Mouse (Mus musculus) MEL (cell line): ENCODE measurements around the gene Ralgds.

Experiments used
- CTCF ChIP-seq, 3 experiments: IDR thresholded peaks in 2 of 3; conservative IDR thresholded peaks in 1 of 3; 2 replicates each; pipeline ENCODE4 v1.5.1; 2011 to 2012; ENCODE audit warnings: low read length in 3 of 3, low read depth in 2 of 3, mild to moderate bottlenecking in 2 of 3, improper control_type of control experiment in 1 of 3, inconsistent platforms in 1 of 3, mixed read lengths in 1 of 3, moderate library complexity in 1 of 3; ENCODE audit not compliant: control insufficient read depth in 1 of 3, insufficient read depth in 1 of 3, poor library complexity in 1 of 3, severe bottlenecking in 1 of 3
- E2F4 ChIP-seq: IDR thresholded peaks from 2 replicates; pipeline ENCODE4 v1.6.1; 2011; ENCODE audit warnings: low read depth, low read length, improper control_type of control experiment, borderline replicate concordance
- ELF1 ChIP-seq: IDR thresholded peaks from 2 replicates; pipeline ENCODE4 v1.6.1; 2014; ENCODE audit warnings: low read depth, mild to moderate bottlenecking, inconsistent platforms, low read length, improper control_type of control experiment, moderate library complexity
- EP300 ChIP-seq, 2 experiments: IDR thresholded peaks; 2 replicates each; pipeline ENCODE4 v1.6.1; 2011; ENCODE audit warnings: improper control_type of control experiment in 2 of 2, low read length in 2 of 2, low read depth in 1 of 2, mild to moderate bottlenecking in 1 of 2
- ETS1 ChIP-seq: IDR thresholded peaks from 2 replicates; pipeline ENCODE4 v1.6.1; 2012; ENCODE audit warnings: low read depth, mild to moderate bottlenecking, inconsistent platforms, low read length, improper control_type of control experiment, moderate library complexity
- GATA1 ChIP-seq: IDR thresholded peaks from 2 replicates; pipeline ENCODE4 v1.6.1; 2011; ENCODE audit warnings: low read depth, low read length, improper control_type of control experiment
- POLR2A ChIP-seq, 2 experiments: IDR thresholded peaks; 2 replicates each; pipeline ENCODE4 v1.6.1; 2011 to 2012; ENCODE audit warnings: low read length in 2 of 2, mild to moderate bottlenecking in 2 of 2, control low read depth in 1 of 2, improper control_type of control experiment in 1 of 2, low read depth in 1 of 2, moderate library complexity in 1 of 2; ENCODE audit not compliant: control insufficient read depth in 1 of 2, insufficient read depth in 1 of 2, poor library complexity in 1 of 2
- SMC3 ChIP-seq: IDR thresholded peaks from 2 replicates; pipeline ENCODE4 v1.6.1; 2011; ENCODE audit warnings: low read depth, low read length, improper control_type of control experiment
- TCF12 ChIP-seq: IDR thresholded peaks from 2 replicates; pipeline ENCODE4 v1.6.1; 2014; ENCODE audit warnings: low read depth, mild to moderate bottlenecking, inconsistent platforms, low read length, improper control_type of control experiment, moderate library complexity
- ZMIZ1 ChIP-seq: IDR thresholded peaks from 2 replicates; pipeline ENCODE4 v1.6.1; 2012; ENCODE audit warnings: low read depth, mild to moderate bottlenecking, inconsistent platforms, low read length, improper control_type of control experiment, moderate library complexity
- ZNF384 ChIP-seq: IDR thresholded peaks from 2 replicates; pipeline ENCODE4 v1.6.1; 2012; ENCODE audit warnings: low read depth, mild to moderate bottlenecking, inconsistent platforms, low read length, improper control_type of control experiment

DNA sequence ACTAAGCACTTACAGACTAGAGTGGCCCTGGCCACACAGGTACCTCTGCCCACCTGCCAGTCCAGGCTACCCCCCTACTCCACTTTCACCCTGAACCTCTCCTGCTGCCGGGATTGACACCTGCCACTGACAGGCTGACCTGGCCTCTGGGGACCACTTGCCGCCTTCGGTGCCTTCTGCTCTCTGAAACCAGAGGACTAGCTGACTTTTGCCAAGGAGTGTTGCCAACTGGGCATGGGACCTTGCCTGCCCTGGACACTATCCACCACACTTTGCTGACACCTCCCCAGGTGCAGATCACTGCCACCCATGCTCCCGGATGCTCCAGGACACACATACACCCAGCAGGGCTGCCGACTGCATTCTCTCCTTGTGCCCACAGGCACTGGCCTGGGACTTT is 39.4 kb downstream of the Ralgds start:
- TF ChIP-seq CTCF (IDR thresholded peaks at IDR 0.05 in 2 of 3, conservative IDR thresholded peaks at IDR 0.05 in 1 of 3; ENCODE audit: control insufficient read depth in 1 of 3, insufficient read depth in 1 of 3, low read depth in 2 of 3, low read length in 3 of 3, poor library complexity in 1 of 3, severe bottlenecking in 1 of 3): no peak
- TF ChIP-seq POLR2A (IDR thresholded peaks at IDR 0.05; ENCODE audit: control insufficient read depth in 1 of 2, insufficient read depth in 1 of 2, low read depth in 1 of 2, low read length in 2 of 2, poor library complexity in 1 of 2): no peak
- no peak for TF ChIP-seq ELF1
- TF ChIP-seq ZNF384: no peak
- no peak for TF ChIP-seq GATA1
- TF ChIP-seq ZMIZ1: no peak
- no peak for TF ChIP-seq EP300 (IDR thresholded peaks at IDR 0.05; ENCODE audit: low read depth in 1 of 2, low read length in 2 of 2)
- no peak for TF ChIP-seq TCF12
- TF ChIP-seq SMC3: no peak
- TF ChIP-seq ETS1: no peak
- no peak for TF ChIP-seq E2F4
